Mouse (Mus musculus) MEL (cell line): ENCODE measurements at regions not wholly inside any gene's neighbourhood (a gene's known extent, or its start where the extent isn't known, plus 50 kb on each side); places are given as distances from the start of the nearest gene placed in this dataset.

ENCODE experiments used
- DNase-seq: peaks from one replicate; pipeline ENCODE4 v3.0.0; 2011; ENCODE audit warnings: low read depth, low spot score
- H3K27ac ChIP-seq: 2 replicates; pipeline ENCODE4 v1.5.1; 2012; ENCODE audit warnings: low read depth, mild to moderate bottlenecking, control low read depth, low read length, moderate library complexity; ENCODE audit not compliant: control insufficient read depth
- H3K27me3 ChIP-seq, 2 experiments: fragments of 150-350 bp in 1 of 2; sonication (generic) in 1 of 2; 2 replicates each; pipeline ENCODE4 v1.6.1; 2012; ENCODE audit warnings: low read length in 2 of 2, mild to moderate bottlenecking in 2 of 2, improper control_type of control experiment in 1 of 2, moderate library complexity in 1 of 2; ENCODE audit not compliant: insufficient read depth in 2 of 2, control insufficient read depth in 1 of 2
- H3K36me3 ChIP-seq, 2 experiments: 2 replicates each; pipeline ENCODE4 v1.6.1; 2012 to 2014; ENCODE audit warnings: low read length in 2 of 2, improper control_type of control experiment in 1 of 2, inconsistent platforms in 1 of 2, mild to moderate bottlenecking in 1 of 2; ENCODE audit not compliant: insufficient read depth in 2 of 2, control insufficient read depth in 1 of 2
- H3K4me1 ChIP-seq, 2 experiments: fragments of 150-350 bp in 1 of 2; sonication (generic) in 1 of 2; 2 replicates each; pipeline ENCODE4 v1.6.1; 2012; ENCODE audit warnings: low read length in 2 of 2, improper control_type of control experiment in 1 of 2, mild to moderate bottlenecking in 1 of 2; ENCODE audit not compliant: insufficient read depth in 2 of 2, control insufficient read depth in 1 of 2
- H3K4me3 ChIP-seq, 2 experiments: fragments of 150-350 bp in 1 of 2; sonication (generic) in 1 of 2; 2 replicates each; pipeline ENCODE4 v1.5.1; 2012; ENCODE audit warnings: low read depth in 2 of 2, low read length in 2 of 2, mild to moderate bottlenecking in 2 of 2, moderate library complexity in 2 of 2, control low read depth in 1 of 2, improper control_type of control experiment in 1 of 2; ENCODE audit not compliant: control insufficient read depth in 1 of 2, insufficient read depth in 1 of 2
- H3K79me2 ChIP-seq: 2 replicates; pipeline ENCODE4 v1.6.1; 2012; ENCODE audit warnings: mild to moderate bottlenecking, low read length, moderate library complexity; ENCODE audit not compliant: control insufficient read depth, poor library complexity, insufficient read depth
- H3K9ac ChIP-seq: 2 replicates; pipeline ENCODE4 v1.6.1; 2012; ENCODE audit warnings: low read depth, mild to moderate bottlenecking, control low read depth, low read length, moderate library complexity; ENCODE audit not compliant: control insufficient read depth, poor library complexity, severe bottlenecking
- H3K9me3 ChIP-seq: fragments of 150-350 bp; sonication (generic); replicated peaks from 2 replicates; pipeline ENCODE4 v1.6.1; 2012; ENCODE audit warnings: mild to moderate bottlenecking, low read length, improper control_type of control experiment, moderate library complexity; ENCODE audit not compliant: insufficient read depth
- BHLHE40 ChIP-seq: IDR thresholded peaks from 2 replicates; pipeline ENCODE4 v1.6.1; 2012; ENCODE audit warnings: low read depth, mild to moderate bottlenecking, inconsistent platforms, low read length, improper control_type of control experiment, borderline replicate concordance
- CTCF ChIP-seq, 3 experiments: IDR thresholded peaks in 2 of 3; conservative IDR thresholded peaks in 1 of 3; 2 replicates each; pipeline ENCODE4 v1.5.1; 2011 to 2012; ENCODE audit warnings: low read length in 3 of 3, low read depth in 2 of 3, mild to moderate bottlenecking in 2 of 3, improper control_type of control experiment in 1 of 3, inconsistent platforms in 1 of 3, mixed read lengths in 1 of 3, moderate library complexity in 1 of 3; ENCODE audit not compliant: control insufficient read depth in 1 of 3, insufficient read depth in 1 of 3, poor library complexity in 1 of 3, severe bottlenecking in 1 of 3
- E2F4 ChIP-seq: IDR thresholded peaks from 2 replicates; pipeline ENCODE4 v1.6.1; 2011; ENCODE audit warnings: low read depth, low read length, improper control_type of control experiment, borderline replicate concordance
- ELF1 ChIP-seq: IDR thresholded peaks from 2 replicates; pipeline ENCODE4 v1.6.1; 2014; ENCODE audit warnings: low read depth, mild to moderate bottlenecking, inconsistent platforms, low read length, improper control_type of control experiment, moderate library complexity
- EP300 ChIP-seq, 2 experiments: IDR thresholded peaks; 2 replicates each; pipeline ENCODE4 v1.6.1; 2011; ENCODE audit warnings: improper control_type of control experiment in 2 of 2, low read length in 2 of 2, low read depth in 1 of 2, mild to moderate bottlenecking in 1 of 2
- ETS1 ChIP-seq: IDR thresholded peaks from 2 replicates; pipeline ENCODE4 v1.6.1; 2012; ENCODE audit warnings: low read depth, mild to moderate bottlenecking, inconsistent platforms, low read length, improper control_type of control experiment, moderate library complexity
- GABPA ChIP-seq: IDR thresholded peaks from 2 replicates; pipeline ENCODE4 v1.6.1; 2012; ENCODE audit warnings: low read depth, mild to moderate bottlenecking, inconsistent platforms, low read length, improper control_type of control experiment, moderate library complexity
- GATA1 ChIP-seq: IDR thresholded peaks from 2 replicates; pipeline ENCODE4 v1.6.1; 2011; ENCODE audit warnings: low read depth, low read length, improper control_type of control experiment
- JUND ChIP-seq: IDR thresholded peaks from 2 replicates; pipeline ENCODE4 v1.6.1; 2011; ENCODE audit warnings: low read depth, mild to moderate bottlenecking, improper control_type of control experiment, low read length
- KAT2A ChIP-seq: conservative IDR thresholded peaks from 2 replicates; pipeline ENCODE4 v1.6.1; 2012; ENCODE audit warnings: low read depth, low read length, improper control_type of control experiment, inconsistent platforms
- MAFK ChIP-seq: IDR thresholded peaks from 2 replicates; pipeline ENCODE4 v1.6.1; 2011; ENCODE audit warnings: low read depth, mild to moderate bottlenecking, low read length, improper control_type of control experiment, borderline replicate concordance
- MAZ ChIP-seq: IDR thresholded peaks from 2 replicates; pipeline ENCODE4 v1.6.1; 2012; ENCODE audit warnings: low read depth, mild to moderate bottlenecking, inconsistent platforms, low read length, improper control_type of control experiment
- MEF2A ChIP-seq: IDR thresholded peaks from 2 replicates; pipeline ENCODE4 v1.6.1; 2014; ENCODE audit warnings: low read depth, mild to moderate bottlenecking, inconsistent platforms, low read length, improper control_type of control experiment; ENCODE audit not compliant: poor library complexity, insufficient replicate concordance, severe bottlenecking; ENCODE audit errors: extremely low read depth
- MXI1 ChIP-seq: IDR thresholded peaks from 2 replicates; pipeline ENCODE4 v1.6.1; 2011; ENCODE audit warnings: mild to moderate bottlenecking, low read depth, low read length, improper control_type of control experiment
- MYB ChIP-seq: IDR thresholded peaks from 2 replicates; pipeline ENCODE4 v1.6.1; 2011; ENCODE audit warnings: mild to moderate bottlenecking, low read depth, low read length, improper control_type of control experiment
- MYC ChIP-seq: IDR thresholded peaks from 2 replicates; pipeline ENCODE4 v1.6.1; 2011; ENCODE audit warnings: low read depth, mild to moderate bottlenecking, low read length, improper control_type of control experiment, moderate library complexity
- NRF1 ChIP-seq: IDR thresholded peaks from 2 replicates; pipeline ENCODE4 v1.6.1; 2014; ENCODE audit warnings: low read depth, mild to moderate bottlenecking, inconsistent platforms, low read length, improper control_type of control experiment, moderate library complexity; ENCODE audit not compliant: poor library complexity, insufficient read depth, severe bottlenecking
- POLR2A ChIP-seq, 2 experiments: IDR thresholded peaks; 2 replicates each; pipeline ENCODE4 v1.6.1; 2011 to 2012; ENCODE audit warnings: low read length in 2 of 2, mild to moderate bottlenecking in 2 of 2, control low read depth in 1 of 2, improper control_type of control experiment in 1 of 2, low read depth in 1 of 2, moderate library complexity in 1 of 2; ENCODE audit not compliant: control insufficient read depth in 1 of 2, insufficient read depth in 1 of 2, poor library complexity in 1 of 2
- POLR2AphosphoS2 ChIP-seq: IDR thresholded peaks from 2 replicates; pipeline ENCODE4 v1.6.1; 2011; ENCODE audit warnings: low read length, improper control_type of control experiment
- SIN3A ChIP-seq: IDR thresholded peaks from 2 replicates; pipeline ENCODE4 v1.6.1; 2012; ENCODE audit warnings: low read length, improper control_type of control experiment, inconsistent platforms
- SMC3 ChIP-seq: IDR thresholded peaks from 2 replicates; pipeline ENCODE4 v1.6.1; 2011; ENCODE audit warnings: low read depth, low read length, improper control_type of control experiment
- TAL1 ChIP-seq: IDR thresholded peaks from 2 replicates; pipeline ENCODE4 v1.6.1; 2012; ENCODE audit warnings: mild to moderate bottlenecking, inconsistent platforms, low read length, moderate library complexity, mixed read lengths
- UBTF ChIP-seq: IDR thresholded peaks from 2 replicates; pipeline ENCODE4 v1.6.1; 2012; ENCODE audit warnings: low read depth, mild to moderate bottlenecking, inconsistent platforms, low read length, improper control_type of control experiment, moderate library complexity, borderline replicate concordance; ENCODE audit not compliant: insufficient read depth
- ZKSCAN1 ChIP-seq: IDR thresholded peaks from 2 replicates; pipeline ENCODE4 v1.6.1; 2012; ENCODE audit warnings: low read depth, mild to moderate bottlenecking, inconsistent platforms, low read length, improper control_type of control experiment, moderate library complexity
- ZMIZ1 ChIP-seq: IDR thresholded peaks from 2 replicates; pipeline ENCODE4 v1.6.1; 2012; ENCODE audit warnings: low read depth, mild to moderate bottlenecking, inconsistent platforms, low read length, improper control_type of control experiment, moderate library complexity

GRCm38 (mm10) chr6:52458828-52459227 is 145.5 kb downstream of the Evx1 start:
- Histone ChIP-seq H3K79me2 (no peaks in the 10 kb centered on the region), H3K27me3 (no peaks in the 10 kb centered on the region), H3K9me3 (no peaks in the 10 kb centered on the region), H3K4me3 (no peak overlapping the region), H3K4me1 (no peaks in the 10 kb centered on the region), H3K36me3 (no peaks in the 10 kb centered on the region), H3K27ac (no peak overlapping the region), H3K9ac (no peak overlapping the region)
- TF ChIP-seq MAZ (no peak), ZKSCAN1 (no peak), E2F4 (no peak), JUND (no peak), EP300 (IDR thresholded peaks at IDR 0.05; ENCODE audit: low read depth in 1 of 2, low read length in 2 of 2) (no peak), MYB (no peak), MYC (no peak), MAFK (no peak), MXI1 (no peak), CTCF (IDR thresholded peaks at IDR 0.05 in 2 of 3, conservative IDR thresholded peaks at IDR 0.05 in 1 of 3; ENCODE audit: control insufficient read depth in 1 of 3, insufficient read depth in 1 of 3, low read depth in 2 of 3, low read length in 3 of 3, poor library complexity in 1 of 3, severe bottlenecking in 1 of 3) (no peak), GATA1 (no peak), UBTF (no peak), ZMIZ1 (no peak), KAT2A (no peak)
- no peak for DNase-seq

GRCm38 (mm10) chr6:52461186-52461585 is 147.9 kb downstream of the Evx1 start:
- no peak for DNase-seq
- Histone ChIP-seq H3K36me3 (no peaks in the 10 kb centered on the region), H3K27me3 (no peaks in the 10 kb centered on the region), H3K9me3 (no peaks in the 10 kb centered on the region), H3K27ac (no peak overlapping the region), H3K4me3 (no peak overlapping the region), H3K79me2 (no peaks in the 10 kb centered on the region), H3K4me1 (no peaks in the 10 kb centered on the region), H3K9ac (no peak overlapping the region)
- TF ChIP-seq MEF2A (no peak), CTCF (IDR thresholded peaks at IDR 0.05 in 2 of 3, conservative IDR thresholded peaks at IDR 0.05 in 1 of 3; ENCODE audit: control insufficient read depth in 1 of 3, insufficient read depth in 1 of 3, low read depth in 2 of 3, low read length in 3 of 3, poor library complexity in 1 of 3, severe bottlenecking in 1 of 3) (no peak), MYC (no peak)

GRCm38 (mm10) chr6:52463369-52463768 is 150.1 kb downstream of the Evx1 start:
- Histone ChIP-seq H3K27ac (no peak overlapping the region), H3K79me2 (no peaks in the 10 kb centered on the region), H3K9me3 (no peaks in the 10 kb centered on the region), H3K27me3 (no peaks in the 10 kb centered on the region), H3K4me3 (no peak overlapping the region), H3K36me3 (no peaks in the 10 kb centered on the region), H3K4me1 (no peaks in the 10 kb centered on the region), H3K9ac (no peak overlapping the region)
- DNase-seq: no peak
- no peak for TF ChIP-seq GABPA
- no peak for TF ChIP-seq ETS1
- TF ChIP-seq KAT2A: no peak
- TF ChIP-seq BHLHE40: no peak
- TF ChIP-seq TAL1: no peak
- no peak for TF ChIP-seq SIN3A
- no peak for TF ChIP-seq POLR2AphosphoS2
- no peak for TF ChIP-seq POLR2A (IDR thresholded peaks at IDR 0.05; ENCODE audit: control insufficient read depth in 1 of 2, insufficient read depth in 1 of 2, low read depth in 1 of 2, low read length in 2 of 2, poor library complexity in 1 of 2)
- no peak for TF ChIP-seq EP300 (IDR thresholded peaks at IDR 0.05; ENCODE audit: low read depth in 1 of 2, low read length in 2 of 2)
- no peak for TF ChIP-seq E2F4
- TF ChIP-seq NRF1: no peak
- no peak for TF ChIP-seq SMC3
- TF ChIP-seq MXI1: no peak
- no peak for TF ChIP-seq MYC
- no peak for TF ChIP-seq GATA1
- TF ChIP-seq ELF1: no peak
- no peak for TF ChIP-seq CTCF (IDR thresholded peaks at IDR 0.05 in 2 of 3, conservative IDR thresholded peaks at IDR 0.05 in 1 of 3; ENCODE audit: control insufficient read depth in 1 of 3, insufficient read depth in 1 of 3, low read depth in 2 of 3, low read length in 3 of 3, poor library complexity in 1 of 3, severe bottlenecking in 1 of 3)
